Mouse (Mus musculus) naive thymus-derived CD4-positive, alpha-beta T cell, adult 2 months (primary cell): ENCODE measurements around the gene Taok3.

Experiments
- DNase-seq: peaks from one replicate; pipeline ENCODE4 v3.0.0-alpha.2; 2011; ENCODE audit warnings: low read depth

Taok3 gene

DNA sequence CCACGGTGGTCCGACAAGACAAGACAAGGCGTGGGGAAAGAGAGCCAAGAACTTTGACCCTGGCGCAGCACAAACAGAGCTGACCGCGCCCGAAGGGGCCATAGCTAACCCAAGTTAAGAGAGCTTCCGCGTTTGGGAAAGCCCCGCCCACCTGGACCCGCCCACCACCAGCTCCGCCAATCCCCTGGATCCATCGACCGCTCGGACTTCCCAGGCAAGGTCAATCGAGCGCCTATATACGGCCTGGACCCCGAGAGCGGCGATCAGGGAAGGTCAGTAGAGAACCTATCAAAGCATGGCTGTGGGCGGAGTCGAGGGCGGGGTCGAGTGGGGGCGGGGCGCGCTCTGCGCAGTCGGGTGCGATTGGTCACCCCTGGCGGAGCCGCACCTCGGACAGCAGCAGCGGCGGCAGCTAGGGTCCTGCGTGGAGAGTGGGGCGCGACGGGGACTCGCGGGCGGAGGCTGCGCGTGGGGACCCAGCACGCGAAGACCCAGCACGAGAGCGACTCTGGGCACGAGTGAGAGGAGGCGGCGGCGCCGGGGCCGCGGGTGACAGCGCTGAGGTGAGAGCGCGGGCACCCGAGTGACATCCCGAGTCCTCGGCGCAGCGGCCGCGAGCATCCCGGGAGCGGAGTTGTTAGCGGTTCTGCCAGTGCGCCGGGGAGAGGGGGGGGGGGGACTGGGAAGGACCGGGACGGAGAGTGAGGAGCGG is at the start of gene Taok3:
TSS of gene Taok3 (plus strand) at position 353 of the 712 bp plus-strand sequence.
- peak; percentile 98 for DNase-seq

DNA sequence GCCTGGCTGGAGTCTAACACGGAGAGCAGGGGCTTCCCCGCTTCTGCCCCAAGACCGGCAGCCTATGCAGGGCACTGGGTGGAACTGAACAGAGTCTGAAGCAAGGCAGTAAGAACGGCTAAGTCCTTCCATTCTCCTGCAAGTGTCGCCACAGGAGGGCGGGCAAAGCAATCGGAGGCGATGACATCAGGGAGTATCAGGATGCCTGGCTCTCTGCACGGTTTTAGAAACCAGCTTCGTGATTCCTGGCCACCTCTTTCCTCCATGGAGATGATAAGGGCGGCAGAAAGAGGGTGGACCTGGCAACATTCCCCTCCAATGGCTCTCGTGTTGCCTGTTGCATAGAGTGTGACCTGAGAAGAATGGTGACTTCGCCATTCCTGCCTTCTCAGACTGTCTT is 32.2 kb upstream of the Taok3 start:
- DNase-seq: no peak

GRCm38 (mm10) chr5:117089147-117089546 is 30.8 kb upstream of the Taok3 start:
- DNase-seq: peak; percentile 30

DNA sequence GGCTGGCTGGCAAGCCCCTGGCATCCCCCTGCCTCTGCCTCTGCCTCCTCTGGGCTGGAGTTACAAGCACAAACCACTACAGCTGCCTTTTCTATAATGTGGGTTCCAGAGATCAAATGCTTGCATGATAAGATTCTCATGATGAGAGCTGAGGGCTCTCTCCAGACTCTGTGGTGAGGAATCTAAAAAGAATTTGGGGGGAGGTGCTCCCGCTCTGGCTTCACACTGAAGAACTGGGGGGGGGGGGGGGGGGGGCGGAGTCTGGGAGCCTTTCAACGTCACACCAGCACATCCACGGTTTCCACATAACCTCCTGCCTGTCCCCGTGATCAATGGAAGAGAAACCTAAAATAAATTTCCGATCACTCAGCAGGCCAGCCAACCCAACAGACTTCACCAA is 30.1 kb upstream of the Taok3 start:
- peak; percentile 46 for DNase-seq

DNA sequence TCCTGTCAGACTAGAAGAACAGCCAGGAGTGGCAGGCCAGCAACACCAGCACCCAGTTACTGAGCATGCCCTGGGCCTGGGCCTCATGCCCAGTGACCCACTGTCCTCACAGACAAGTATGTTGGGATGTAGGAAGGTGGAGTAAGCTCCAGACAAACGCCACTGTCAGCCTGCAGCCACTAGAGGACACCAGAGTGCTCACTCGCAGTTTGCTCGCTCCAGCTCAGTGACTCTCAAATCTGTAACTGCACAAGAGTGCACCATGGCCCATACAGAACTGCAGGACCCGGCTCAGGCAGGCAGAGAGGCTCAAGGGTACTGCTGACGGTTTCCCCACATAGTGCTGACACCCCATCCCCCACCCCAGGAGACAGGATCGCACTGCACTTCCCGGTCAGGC is 25.5 kb upstream of the Taok3 start:
- DNase-seq: no peak

DNA sequence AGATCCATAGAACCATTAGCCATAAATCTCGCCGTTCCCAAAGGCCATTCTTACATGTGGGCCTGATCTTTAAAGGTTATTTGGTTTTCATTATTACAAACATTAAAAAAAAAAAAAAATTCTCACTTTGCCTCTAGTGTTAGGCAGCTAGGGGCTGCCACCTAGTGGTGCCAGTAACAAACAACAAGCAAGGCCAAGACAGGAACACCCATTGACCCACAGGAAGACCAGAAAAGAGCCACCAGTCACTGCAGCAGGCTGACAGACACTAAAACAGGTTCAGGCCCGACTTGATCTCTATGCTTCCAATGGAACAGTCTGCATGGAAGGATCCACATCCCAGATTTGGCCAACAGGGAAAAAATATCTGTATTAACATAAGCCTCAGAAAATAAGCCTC is 23.2 kb upstream of the Taok3 start:
- DNase-seq: peak; percentile 64

GRCm38 (mm10) chr5:117099008-117099407 is 20.9 kb upstream of the Taok3 start:
- DNase-seq: no peak

GRCm38 (mm10) chr5:117099742-117100141 is 20.2 kb upstream of the Taok3 start:
- DNase-seq: no peak

GRCm38 (mm10) chr5:117103194-117103929 is 16.6 kb upstream of the Taok3 start:
- no peak for DNase-seq

- no peak for DNase-seq
Observed at GRCm38 (mm10) chr5:117104329-117104728, 15.6 kb upstream of the Taok3 start.

- no peak for DNase-seq
Observed at GRCm38 (mm10) chr5:117105761-117106160, 14.2 kb upstream of the Taok3 start.

DNA sequence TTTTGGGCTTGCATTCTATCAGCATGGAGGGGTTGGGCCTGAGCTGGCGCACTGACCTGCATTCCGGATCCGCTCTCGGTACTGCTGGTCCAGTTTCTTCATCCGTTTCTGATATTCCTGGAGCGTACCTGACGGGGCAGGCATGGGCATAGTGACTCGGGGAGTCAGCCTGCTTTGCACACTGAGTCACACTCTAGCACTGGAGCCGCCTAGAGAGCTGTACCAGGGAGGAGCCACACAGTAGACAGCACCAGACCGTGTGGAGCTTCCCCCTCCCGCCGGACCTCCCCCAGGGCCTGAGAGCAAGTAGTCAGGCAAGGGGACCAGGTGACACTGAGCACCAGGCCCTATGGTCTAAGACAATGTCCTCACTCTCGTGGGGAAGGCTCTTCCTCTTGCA is 11.6 kb upstream of the Taok3 start:
- DNase-seq: no peak

DNA sequence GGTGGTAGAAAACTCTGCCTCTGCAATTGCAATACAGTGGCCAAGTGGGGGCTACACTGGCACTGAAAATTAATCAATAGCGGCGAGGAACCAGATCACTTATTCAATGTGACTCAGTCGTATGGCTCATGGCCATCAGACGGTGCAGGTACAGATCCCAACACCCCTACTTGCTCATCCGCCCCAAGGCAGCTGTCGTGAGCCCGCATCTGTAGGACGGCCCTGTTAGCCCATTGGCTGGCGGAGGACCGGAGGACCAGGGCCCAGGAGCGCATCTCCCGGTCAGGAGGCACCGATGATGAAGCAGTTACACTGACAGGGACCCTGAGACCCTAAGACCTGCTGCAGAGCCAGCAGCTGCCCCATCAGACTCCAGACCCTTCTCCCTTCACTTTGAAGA is 11.2 kb upstream of the Taok3 start:
- DNase-seq: no peak

- DNase-seq: peak; percentile 41
Observed at GRCm38 (mm10) chr5:117109522-117109921, 10.4 kb upstream of the Taok3 start.

DNA sequence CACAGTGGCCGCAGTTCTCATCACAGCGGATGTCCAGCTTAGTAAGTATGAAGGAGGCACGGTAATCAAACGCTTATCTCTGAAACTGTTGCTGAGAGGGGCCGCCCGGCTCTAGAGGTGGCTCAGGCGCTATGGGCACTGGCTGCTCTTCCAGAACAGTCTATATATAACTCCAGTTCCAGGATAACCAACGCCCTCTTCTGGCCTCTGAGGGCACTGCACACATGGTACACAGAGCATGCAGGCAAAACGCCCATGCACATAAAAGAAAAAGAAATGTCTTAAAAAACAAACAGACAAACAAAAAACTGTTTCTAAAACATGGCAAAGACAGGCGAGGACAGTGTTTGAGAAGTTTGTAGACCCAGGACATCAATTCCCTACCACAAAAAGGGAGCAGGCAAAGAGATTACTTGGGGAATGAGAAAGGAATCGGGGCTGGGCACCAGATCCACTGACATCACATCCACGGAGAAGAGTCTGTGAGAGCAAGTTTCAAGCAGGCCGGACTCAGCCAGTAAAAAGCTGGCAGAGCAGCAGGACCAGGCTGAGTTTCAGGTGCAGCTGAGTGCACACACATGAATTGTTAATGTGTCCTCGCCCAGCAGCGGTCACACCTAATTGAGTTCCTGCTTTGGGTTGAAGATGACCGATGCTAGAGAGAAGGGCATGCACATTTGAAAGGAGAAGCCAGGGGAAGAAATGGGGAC is 8.7 kb upstream of the Taok3 start:
- no peak for DNase-seq

DNA sequence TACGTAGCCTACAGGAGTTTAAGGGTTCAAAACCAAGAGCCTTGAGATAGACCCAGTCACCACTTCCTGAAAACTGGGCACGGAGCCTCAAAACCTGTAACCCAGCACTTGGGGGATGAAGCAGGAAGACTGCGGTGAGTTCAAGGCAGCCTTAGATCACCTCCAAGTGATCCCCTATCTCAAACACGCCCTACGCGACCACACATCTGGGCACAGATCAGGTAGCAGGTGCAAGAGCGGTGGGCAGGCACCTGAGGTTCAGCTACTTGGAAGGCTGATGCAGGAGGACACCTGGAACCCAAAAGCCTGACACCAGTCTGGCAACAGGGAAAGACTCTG is 8.2 kb upstream of the Taok3 start:
- peak; percentile 48 for DNase-seq

- peak; percentile 67 for DNase-seq
Observed at GRCm38 (mm10) chr5:117113330-117113729, 6.6 kb upstream of the Taok3 start.

DNA sequence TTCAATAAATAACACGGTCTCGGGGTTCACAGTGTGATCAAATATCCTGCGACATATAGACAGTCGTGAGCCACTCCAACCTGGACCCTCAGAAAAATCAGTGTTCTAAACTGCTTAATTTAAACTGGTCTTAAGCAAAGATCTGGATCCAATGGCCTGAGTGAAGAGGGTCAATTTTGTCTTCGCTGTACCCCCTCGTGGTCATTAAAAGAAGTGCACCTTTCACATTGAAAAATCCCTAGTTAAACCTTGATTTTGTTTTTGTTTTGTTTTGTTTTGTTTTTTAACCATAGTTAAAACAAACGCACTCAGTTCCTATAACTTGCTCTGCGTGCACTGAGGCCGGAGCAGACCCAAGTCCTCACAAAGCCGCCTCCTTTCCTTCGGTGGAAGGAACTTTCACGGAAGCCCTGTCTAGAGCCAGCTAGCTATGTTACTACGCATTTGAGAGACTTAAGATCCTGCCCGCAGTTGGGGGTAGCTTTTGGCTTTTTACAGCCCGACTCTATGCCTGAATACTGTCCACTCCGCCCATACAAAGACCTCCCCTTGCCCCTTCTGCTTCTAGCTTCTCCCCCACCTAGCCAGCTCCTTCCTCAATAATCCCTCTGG is 5.2 kb upstream of the Taok3 start:
- DNase-seq: peak; percentile 65

- DNase-seq: peak; percentile 60
Observed at GRCm38 (mm10) chr5:117115193-117115767, 4.6 kb upstream of the Taok3 start.

GRCm38 (mm10) chr5:117115836-117116366 is 4.0 kb upstream of the Taok3 start, which contains the start of gene Suds3:
Gene Suds3 (minus strand): TSS chr5:117116113.
- DNase-seq: peak; percentile 98

GRCm38 (mm10) chr5:117116660-117117059 is 3.3 kb upstream of the Taok3 start:
- DNase-seq: no peak

DNA sequence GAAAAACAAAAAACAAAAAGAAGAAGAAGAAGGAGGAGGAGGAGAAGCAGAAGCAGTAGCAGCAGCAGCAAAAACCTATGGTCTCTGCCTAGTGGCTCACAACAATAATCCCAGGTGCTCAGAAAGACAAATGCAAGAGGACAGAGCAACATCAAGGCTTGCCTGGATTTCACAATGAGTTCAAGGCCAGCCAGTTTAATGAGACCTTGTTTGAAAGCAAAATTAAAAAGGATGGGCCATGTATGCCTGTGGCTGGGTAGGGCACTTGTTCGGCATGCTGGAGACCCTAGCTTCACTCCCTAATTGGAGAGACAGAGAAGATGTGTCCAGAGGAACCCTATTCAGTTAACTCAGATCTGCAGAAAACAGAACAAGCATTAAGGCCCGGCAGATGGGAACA is 2.7 kb upstream of the Taok3 start:
- no peak for DNase-seq
